Mouse (Mus musculus) left cerebral cortex, adult 6 months (tissue): Measurements from ENCODE around the gene Tgfbr2. TPM values are rescaled to one million over a fixed set of nuclear protein-coding genes. Genes with fewer than 3 reads are reported as not detected.

Experiments
- long read RNA-seq, 2 experiments: library from polyadenylated mRNA; unstranded; transcript quantifications; one replicate each; pipeline ENCODE4 v2.0.0; 2019 to 2020
- polyA plus RNA-seq: library from polyadenylated mRNA; unstranded; fragments of <200 nt; fragmentation: Nextera tagmentation; gene quantifications from 2 replicates; pipeline ENCODE4 v1.2.3, GENCODE M21; 2021

Tgfbr2 gene
- polyA plus RNA-seq = 6.6 and 9.2 TPM in 2 replicates
- long read RNA-seq, experiment 1, full-length matches to known transcripts = 12 of 17 reads
- long read RNA-seq, experiment 1, partial matches to known transcripts = 0 of 17 reads
- long read RNA-seq, experiment 1, other reads (novel, unspliced or antisense) = 5 of 17 reads
- long read RNA-seq, experiment 2, partial matches to known transcripts = 1 of 7 reads
- long read RNA-seq, experiment 2, other reads (novel, unspliced or antisense) = 6 of 7 reads

DNA sequence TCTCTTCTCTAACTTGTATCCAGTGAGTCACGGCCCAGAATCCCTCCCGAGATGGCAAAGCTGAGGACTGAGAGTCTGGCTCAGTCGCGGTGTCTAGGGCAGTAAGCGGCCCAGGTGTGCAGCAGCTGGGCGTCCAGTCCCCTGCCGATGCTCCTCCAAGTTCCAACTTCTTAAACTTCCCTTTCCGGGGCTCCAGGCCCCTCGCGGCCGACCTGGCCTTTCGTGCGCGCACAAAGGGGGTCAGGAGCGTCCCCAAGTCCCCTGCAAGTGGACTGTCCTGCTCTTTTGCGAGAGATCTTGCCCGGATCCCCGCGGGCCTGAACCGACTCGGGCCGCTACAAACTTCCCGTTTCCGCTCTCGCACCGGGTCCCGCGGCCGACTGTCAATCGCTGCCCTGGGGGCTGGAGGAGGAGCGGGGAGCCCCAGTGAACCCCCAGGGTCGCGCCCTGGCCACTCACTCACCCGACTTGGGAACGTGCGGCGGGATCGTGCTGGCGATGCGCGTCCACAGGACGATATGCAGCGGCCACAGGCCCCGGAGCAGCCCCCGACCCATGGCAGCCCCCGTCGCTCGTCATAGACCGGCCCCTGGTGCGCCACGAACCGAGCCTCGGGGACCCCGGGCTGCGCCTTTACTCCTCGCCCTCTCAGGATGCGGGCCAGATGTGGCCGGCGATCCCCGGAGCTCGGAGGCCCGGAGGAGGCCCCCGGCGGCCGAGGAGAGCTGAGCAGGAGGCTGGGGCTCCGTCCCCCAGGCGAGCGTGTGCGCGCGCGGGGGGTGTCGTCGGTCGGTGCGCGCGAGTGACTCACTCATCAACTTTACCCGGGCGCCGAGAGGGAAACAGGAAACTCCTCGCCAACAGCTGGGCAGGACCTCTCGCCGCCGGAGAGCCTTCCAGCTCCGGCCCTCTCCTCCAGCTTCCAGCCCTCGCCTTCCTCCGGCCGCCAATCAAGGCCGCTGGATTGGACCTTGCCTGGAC is at the start of gene Tgfbr2:
Gene Tgfbr2 (minus strand): TSS at position 880 of the 981 bp plus-strand sequence.

